ENCODE assay signal across 11 mouse cellular contexts in the genomic region with DNA sequence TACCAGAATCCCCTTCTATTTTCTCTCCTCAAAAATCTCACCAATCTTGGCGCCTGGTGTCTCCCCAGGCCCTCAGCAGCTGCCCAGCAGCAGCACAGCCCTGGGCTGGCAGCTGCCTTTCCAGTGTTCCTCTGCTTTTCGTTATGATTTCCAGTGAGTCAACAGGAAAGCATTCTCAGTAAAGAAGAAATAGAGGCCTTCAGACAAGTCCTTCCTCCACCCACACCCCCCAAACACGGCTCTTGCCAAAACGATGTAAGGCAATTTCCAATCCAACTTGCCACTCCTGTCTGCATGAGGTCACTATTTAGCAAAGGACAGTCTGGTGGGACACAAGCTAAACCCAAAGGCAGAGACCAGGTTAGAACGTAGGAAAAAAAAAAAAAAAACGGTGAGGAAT. TPM values are rescaled to one million over a fixed set of nuclear protein-coding genes. Genes with fewer than 3 reads are reported as not detected.
DNase-seq lines count a peak whose midpoint lies in the region; ATAC-seq and TF ChIP-seq lines count a peak whose summit lies in the region.
"Had no signal": no experiment of that assay in that cellular context is flagged by ENCODE, and none has a peak within 500 bp of the region (broad histone marks: within the 10 kb centered on the region; RNA-seq: fewer than 3 reads in every experiment).

No protein-coding gene starts in this region.

- TF ChIP-seq POLR2A in bone marrow macrophage, adult 2 months (IDR thresholded peaks at IDR 0.05; ENCODE audit: borderline replicate concordance, low read depth, low read length), result no peak

- H3K36me3 ChIP-seq in heart, embryonic 16.5 days (ENCODE audit: control insufficient read depth, insufficient read depth), result no peaks in the 10 kb centered on the region
- no peaks in the 10 kb centered on the region; the same call in 1 of the 2 replicates for H3K36me3 ChIP-seq in macrophage (ENCODE audit: inconsistent target)
- H3K36me3 ChIP-seq: neural tube, embryonic 13.5 days had no signal

- H3K79me2 ChIP-seq in macrophage (ENCODE audit: inconsistent target), result peaks cover 99% of the 10 kb centered on the region

- peak overlapping the region; percentile 56 for H3K27ac ChIP-seq in bone marrow macrophage, adult 2 months (ENCODE audit: insufficient read depth, low read depth, low read length)
- H3K27ac ChIP-seq in heart, embryonic 16.5 days (ENCODE audit: low read length), result peak overlapping the region; percentile 66
- peak overlapping the region; percentile 47 for H3K27ac ChIP-seq in macrophage
- H3K27ac ChIP-seq: neural tube, embryonic 13.5 days had no signal

- no peaks in the 10 kb centered on the region for H3K9me3 ChIP-seq in heart, embryonic 16.5 days (replicated peaks; ENCODE audit: control insufficient read depth, low read length)
- H3K9me3 ChIP-seq: neural tube, embryonic 13.5 days had no signal

- H3K9ac ChIP-seq in heart, embryonic 16.5 days (ENCODE audit: low read length), result peak overlapping the region; percentile 49; the same call in 1 of the 2 replicates
- H3K9ac ChIP-seq: neural tube, embryonic 13.5 days had no signal

- TF ChIP-seq CTCF in bone marrow macrophage, adult 2 months (IDR thresholded peaks at IDR 0.05; ENCODE audit: low read depth, low read length), result no peak

- ATAC-seq in heart, embryonic 16.5 days (replicated peaks; ENCODE audit: extremely low read depth, insufficient read depth, low FRiP score), result no peak; the same call in 1 of the 2 replicates
- ATAC-seq: forebrain, embryonic 16.5 days had no signal

- H3K27me3 ChIP-seq in heart, embryonic 16.5 days (ENCODE audit: control insufficient read depth, insufficient read depth, low read length), result no peaks in the 10 kb centered on the region
- H3K27me3 ChIP-seq: neural tube, embryonic 13.5 days had no signal

- DNase-seq in gastrocnemius, adult 18-20 months (ENCODE audit: low spot score), result peak; percentile 69
- no peak for DNase-seq in gastrocnemius, postnatal 10 days
- DNase-seq in layer of hippocampus, adult 9-11 months, result no peak
- DNase-seq in right cerebral cortex, postnatal 36 days (ENCODE audit: low spot score in 2 of 2), result no peak
- no peak for DNase-seq in retina, embryonic 14.5 days (ENCODE audit: low spot score)
- DNase-seq: left cerebral cortex, postnatal 4 days had no signal

- peaks cover 67% of the 10 kb centered on the region for H3K4me1 ChIP-seq in bone marrow macrophage, adult 2 months (ENCODE audit: control insufficient read depth, insufficient read depth, low read length)
- H3K4me1 ChIP-seq in heart, embryonic 16.5 days (ENCODE audit: control insufficient read depth, insufficient read depth, low read length), result peaks cover 65% of the 10 kb centered on the region

- H3K4me2 ChIP-seq in heart, embryonic 16.5 days (ENCODE audit: low read depth, low read length), result no peak overlapping the region
- H3K4me2 ChIP-seq: neural tube, embryonic 13.5 days had no signal

- H3K4me3 ChIP-seq in bone marrow macrophage, adult 2 months (ENCODE audit: insufficient read depth, low read length), result no peak overlapping the region
- no peak overlapping the region for H3K4me3 ChIP-seq in heart, embryonic 16.5 days (ENCODE audit: low read length)
- H3K4me3 ChIP-seq in macrophage (ENCODE audit: inconsistent target), result no peak overlapping the region
- H3K4me3 ChIP-seq: neural tube, embryonic 13.5 days had no signal

- 38% methylated on average over 6 of the region's 6 CpGs for WGBS in heart, embryonic 16.5 days
- 43% methylated on average over 6 of the region's 6 CpGs for WGBS in macrophage (ENCODE audit: missing documents)

RNA-seq across cellular contexts. Expression of gene Iqgap1, which starts 39.0 kb away (rescaled TPM):
- total RNA-seq in gastrocnemius, adult 18-20 months (2021), result 10 to 100 TPM; 12.1 to 16.8 TPM
- total RNA-seq in gastrocnemius, postnatal 10 days (2021), result 10 to 100 TPM; 38.7 to 60.1 TPM
- 243 and 284 TPM in 2 replicates for polyA plus RNA-seq in bone marrow macrophage, adult 2 months (2012; ENCODE audit: insufficient read depth, insufficient read length, missing spikeins)
- polyA plus RNA-seq in heart, embryonic 16.5 days (2015; fragmentation: Nextera tagmentation; extraction: Ambion mirVana), result 49.0 and 51.6 TPM in 2 replicates
- total RNA-seq in macrophage (2018; cell fraction: chromatin; rRNA removed), result 1,000 to 10,000 TPM in 19 of 26 experiments, 100 to 1,000 TPM in 7; 688 to 3,418 (median 1,422) TPM
- 100 to 1,000 TPM; 187 to 587 (median 339) TPM for total RNA-seq in macrophage (2018; cell fraction: cytosol; rRNA removed)
- total RNA-seq in macrophage (2018; cell fraction: nucleus; rRNA removed), result 1,000 to 10,000 TPM in 10 of 26 experiments, 100 to 1,000 TPM in 16; 382 to 1,913 (median 872) TPM
- polyA plus RNA-seq in macrophage (2018), result 294 to 476 TPM (median 316 TPM) in 3 replicates
